Mouse (Mus musculus) layer of hippocampus, adult 18-20 months (tissue): ENCODE measurements around the gene Dapk2. TPM values are rescaled to one million over a fixed set of nuclear protein-coding genes. Genes with fewer than 3 reads are reported as not detected.
"Not testable (repeated sequence)": the region's sequence is repeated elsewhere in the genome, so short reads cannot be mapped to it uniquely, and the experiment has no call there.

Experiments used
- DNase-seq, 2 experiments: peaks; one replicate each; pipeline ENCODE4 v3.0.0; 2022; ENCODE audit warnings: low spot score in 2 of 2
- total RNA-seq, 2 experiments: library from RNA; stranded (reverse); gene quantifications; 2 replicates each; pipeline ENCODE4 v1.2.3; 2021

The Dapk2 gene
- total RNA-seq, 2 experiments from 2014 or later = 0.76 to 0.92 TPM

GRCm38 (mm10) chr9:66271726-66272125, 113.7 kb downstream of the Dapk2 start:
- DNase-seq = no peak

GRCm38 (mm10) chr9:66273632-66274031, 115.6 kb downstream of the Dapk2 start:
- no peak for DNase-seq

- no peak for DNase-seq
Measured at GRCm38 (mm10) chr9:66274657-66275056, 116.6 kb downstream of the Dapk2 start.

GRCm38 (mm10) chr9:66275267-66275991, 117.4 kb downstream of the Dapk2 start:
- DNase-seq = peak; percentile 43 to 81

- DNase-seq = no peak
Measured at GRCm38 (mm10) chr9:66276062-66276461, 118.0 kb downstream of the Dapk2 start.

- DNase-seq = no peak
Measured at GRCm38 (mm10) chr9:66276697-66277385, 118.8 kb downstream of the Dapk2 start.

- no peak for DNase-seq
Measured at GRCm38 (mm10) chr9:66279647-66280046, 121.6 kb downstream of the Dapk2 start.

- no peak for DNase-seq
Measured at GRCm38 (mm10) chr9:66280496-66280895, 122.5 kb downstream of the Dapk2 start.

- no peak for DNase-seq
Measured at GRCm38 (mm10) chr9:66281501-66281951, 123.5 kb downstream of the Dapk2 start.

- DNase-seq = no peak
Measured at GRCm38 (mm10) chr9:66282582-66282981, 124.6 kb downstream of the Dapk2 start.

GRCm38 (mm10) chr9:66283565-66284203, 125.7 kb downstream of the Dapk2 start:
- DNase-seq = peak; percentile 28 to 80

- DNase-seq = not testable (repeated sequence)
Measured at GRCm38 (mm10) chr9:66285241-66285640, 127.2 kb downstream of the Dapk2 start.

GRCm38 (mm10) chr9:66285901-66286300, 127.9 kb downstream of the Dapk2 start:
- DNase-seq = no peak

GRCm38 (mm10) chr9:66290727-66291126, 132.7 kb downstream of the Dapk2 start:
- DNase-seq = no peak

- no peak for DNase-seq
Measured at GRCm38 (mm10) chr9:66293319-66293718, 135.3 kb downstream of the Dapk2 start.

GRCm38 (mm10) chr9:66294227-66294626, 136.2 kb downstream of the Dapk2 start:
- no peak for DNase-seq

GRCm38 (mm10) chr9:66294980-66295410, 137.0 kb downstream of the Dapk2 start:
- no peak for DNase-seq

- DNase-seq = no peak
Measured at GRCm38 (mm10) chr9:66295577-66296120, 137.6 kb downstream of the Dapk2 start.

- DNase-seq = no peak
Measured at GRCm38 (mm10) chr9:66298783-66299182, 140.8 kb downstream of the Dapk2 start.

GRCm38 (mm10) chr9:66300448-66301027, 142.5 kb downstream of the Dapk2 start:
- DNase-seq = no peak
